Mouse (Mus musculus) forebrain, embryonic 15.5 days (tissue): ENCODE data around the gene Mymk. TPM values are rescaled to one million over a fixed set of nuclear protein-coding genes. Genes with fewer than 3 reads are reported as not detected.

ENCODE experiments used
- ATAC-seq: fragments of 200-750 bp; cut with Nextera tagmentation; replicated peaks from 2 replicates; pipeline ENCODE4 v1.8.0; 2017; ENCODE audit warnings: mild to moderate bottlenecking, moderate TSS enrichment, moderate library complexity
- H3K27ac ChIP-seq: fragments of 300-500 bp; sonication (generic); replicated peaks from 2 replicates; pipeline ENCODE4 v1.5.1; 2015; ENCODE audit warnings: mild to moderate bottlenecking, inconsistent platforms
- H3K27me3 ChIP-seq: fragments of 300-500 bp; sonication (generic); 2 replicates; pipeline ENCODE4 v1.6.1; 2015; ENCODE audit warnings: inconsistent platforms
- H3K36me3 ChIP-seq: fragments of 300-500 bp; sonication (generic); 2 replicates; pipeline ENCODE4 v1.6.1; 2015; ENCODE audit warnings: mild to moderate bottlenecking, inconsistent platforms
- H3K4me1 ChIP-seq: fragments of 300-500 bp; sonication (generic); 2 replicates; pipeline ENCODE4 v1.6.1; 2015; ENCODE audit warnings: inconsistent platforms
- H3K4me2 ChIP-seq: fragments of 300-500 bp; sonication (generic); replicated peaks from 2 replicates; pipeline ENCODE4 v1.6.1; 2015; ENCODE audit warnings: mild to moderate bottlenecking, inconsistent platforms
- H3K4me3 ChIP-seq: fragments of 300-500 bp; sonication (generic); 2 replicates; pipeline ENCODE4 v1.5.1; 2015; ENCODE audit warnings: mild to moderate bottlenecking, inconsistent platforms
- H3K9ac ChIP-seq: fragments of 300-500 bp; sonication (generic); replicated peaks from 2 replicates; pipeline ENCODE4 v1.6.1; 2015; ENCODE audit warnings: mild to moderate bottlenecking, inconsistent platforms
- H3K9me3 ChIP-seq: fragments of 300-500 bp; sonication (generic); 2 replicates; pipeline ENCODE4 v1.6.1; 2016; ENCODE audit warnings: inconsistent platforms
- WGBS: fragments of 180-500 bp; shearing (Covaris S2); methylation state at CpG from one replicate; pipeline ENCODE4 v1.1.7; 2015; ENCODE audit warnings: mixed read lengths; 5-methylcytosine and 5-hydroxymethylcytosine counted together
- polyA plus RNA-seq: library from polyadenylated mRNA; unstranded; fragments of >200 nt; fragmentation: Nextera tagmentation; extraction: Ambion mirVana; gene quantifications from 2 replicates; pipeline ENCODE4 v1.2.1, GENCODE M21; 2015

Gene Mymk
- polyA plus RNA-seq, 1 experiment from 2014 or later = 0.17 TPM

GRCm38 (mm10) chr2:27095178-27095577 lies 23.2 kb upstream of the Mymk start:
- H3K27ac ChIP-seq = no peak overlapping the region
- no peak overlapping the region for H3K4me3 ChIP-seq
- no peaks in the 10 kb centered on the region for H3K27me3 ChIP-seq
- H3K9ac ChIP-seq = no peak overlapping the region
- no peaks in the 10 kb centered on the region for H3K9me3 ChIP-seq
- H3K4me1 ChIP-seq = peaks cover 8% of the 10 kb centered on the region
- WGBS = 91% methylated on average over 7 of the region's 7 CpGs
- no peaks in the 10 kb centered on the region for H3K36me3 ChIP-seq
- no peak for ATAC-seq
- no peak overlapping the region for H3K4me2 ChIP-seq

- H3K36me3 ChIP-seq = no peaks in the 10 kb centered on the region
- no peak overlapping the region for H3K4me2 ChIP-seq
- ATAC-seq = no peak
- no peak overlapping the region for H3K9ac ChIP-seq
- peaks cover 5% of the 10 kb centered on the region; the same call in 1 of the 2 replicates for H3K4me1 ChIP-seq
- WGBS = 78% methylated on average over 1 of the region's 1 CpGs
- no peaks in the 10 kb centered on the region for H3K9me3 ChIP-seq
- H3K4me3 ChIP-seq = no peak overlapping the region
- no peaks in the 10 kb centered on the region for H3K27me3 ChIP-seq
- no peak overlapping the region for H3K27ac ChIP-seq
Observed at GRCm38 (mm10) chr2:27089238-27089637, 17.3 kb upstream of the Mymk start.

GRCm38 (mm10) chr2:27088700-27089099 lies 16.7 kb upstream of the Mymk start:
- Histone ChIP-seq H3K36me3 (no peaks in the 10 kb centered on the region), H3K9me3 (no peaks in the 10 kb centered on the region), H3K27me3 (no peaks in the 10 kb centered on the region), H3K4me2 (no peak overlapping the region), H3K4me1 (peaks cover 5% of the 10 kb centered on the region; the same call in 1 of the 2 replicates), H3K4me3 (no peak overlapping the region), H3K27ac (no peak overlapping the region), H3K9ac (no peak overlapping the region)
- no peak for ATAC-seq
- WGBS = 66% methylated on average over 5 of the region's 5 CpGs

DNA sequence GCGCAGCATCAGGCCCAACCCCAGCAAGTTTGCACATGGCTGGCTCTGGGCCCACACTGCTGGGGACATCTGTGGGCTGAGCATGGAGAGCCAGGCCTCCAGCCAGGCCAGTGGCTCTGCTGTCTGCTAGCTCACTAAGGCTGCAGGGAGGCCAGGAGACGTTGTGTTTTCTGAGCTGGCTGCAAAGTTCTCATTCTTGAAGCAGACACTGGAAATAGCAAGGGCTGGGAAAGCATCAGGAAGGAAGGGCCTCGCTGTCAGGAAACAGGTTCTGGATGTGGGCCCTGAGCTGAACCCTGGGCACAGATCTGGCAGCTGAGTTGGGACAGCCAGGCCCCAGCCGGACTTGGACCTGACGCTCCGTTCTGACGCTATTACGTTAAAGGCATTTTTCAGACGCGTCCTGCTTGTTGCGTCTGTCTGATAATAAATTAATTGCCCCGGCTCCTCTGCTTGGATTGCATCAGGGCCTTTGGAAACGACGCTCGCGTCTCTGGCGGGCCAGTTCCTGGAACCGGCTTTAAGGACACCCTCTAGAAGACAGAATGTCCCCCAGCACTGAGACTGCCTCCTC lies 16.2 kb upstream of the Mymk start:
- Histone ChIP-seq H3K9me3 (no peaks in the 10 kb centered on the region), H3K27ac (no peak overlapping the region), H3K9ac (no peak overlapping the region), H3K27me3 (no peaks in the 10 kb centered on the region), H3K4me1 (peaks cover 5% of the 10 kb centered on the region; the same call in 1 of the 2 replicates), H3K4me3 (no peak overlapping the region), H3K36me3 (no peaks in the 10 kb centered on the region), H3K4me2 (no peak overlapping the region)
- no peak for ATAC-seq
- WGBS = 69% methylated on average over 18 of the region's 18 CpGs

- Histone ChIP-seq H3K27ac (no peak overlapping the region), H3K4me3 (no peak overlapping the region), H3K36me3 (no peaks in the 10 kb centered on the region), H3K9me3 (no peaks in the 10 kb centered on the region), H3K4me1 (peaks cover 5% of the 10 kb centered on the region; the same call in 1 of the 2 replicates), H3K4me2 (no peak overlapping the region), H3K27me3 (no peaks in the 10 kb centered on the region), H3K9ac (no peak overlapping the region)
- ATAC-seq = no peak
- 94% methylated on average over 5 of the region's 5 CpGs for WGBS
Observed at GRCm38 (mm10) chr2:27087581-27087980, 15.6 kb upstream of the Mymk start.

GRCm38 (mm10) chr2:27086483-27087010 lies 14.6 kb upstream of the Mymk start:
- Histone ChIP-seq H3K27me3 (no peaks in the 10 kb centered on the region), H3K4me2 (no peak overlapping the region), H3K27ac (no peak overlapping the region), H3K4me3 (no peak overlapping the region), H3K9ac (no peak overlapping the region), H3K4me1 (peaks cover 5% of the 10 kb centered on the region; the same call in 1 of the 2 replicates), H3K36me3 (no peaks in the 10 kb centered on the region), H3K9me3 (no peaks in the 10 kb centered on the region)
- 85% methylated on average over 4 of the region's 4 CpGs for WGBS
- ATAC-seq = no peak

DNA sequence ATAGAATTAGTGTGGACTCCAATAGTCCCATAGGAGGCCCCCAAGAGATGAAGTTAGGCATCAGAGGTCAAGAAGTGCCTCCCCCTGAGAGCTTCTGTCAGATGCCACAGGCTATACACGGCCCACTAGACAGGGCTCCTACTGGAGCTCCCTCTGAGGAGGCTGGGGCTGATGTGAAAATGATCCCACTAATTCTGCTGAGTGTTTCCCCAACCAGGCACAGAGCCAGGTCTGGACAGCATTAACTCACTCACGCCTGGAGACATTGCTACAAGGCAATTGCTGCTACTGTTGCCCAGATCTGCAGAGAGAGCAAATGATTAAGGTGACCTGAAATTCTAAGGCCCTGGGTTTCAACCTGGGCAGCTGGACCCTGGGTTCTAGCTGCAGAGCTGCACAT lies 13.8 kb upstream of the Mymk start:
- no peak overlapping the region for H3K4me2 ChIP-seq
- no peak overlapping the region for H3K9ac ChIP-seq
- no peaks in the 10 kb centered on the region for H3K27me3 ChIP-seq
- no peak for ATAC-seq
- no peaks in the 10 kb centered on the region for H3K9me3 ChIP-seq
- no peak overlapping the region for H3K27ac ChIP-seq
- no peak overlapping the region for H3K4me3 ChIP-seq
- H3K36me3 ChIP-seq = no peaks in the 10 kb centered on the region
- 24% methylated on average over 2 of the region's 2 CpGs for WGBS
- peaks cover 8% of the 10 kb centered on the region; the same call in 1 of the 2 replicates for H3K4me1 ChIP-seq

- WGBS = 62% methylated on average over 8 of the region's 8 CpGs
- Histone ChIP-seq H3K4me3 (no peak overlapping the region), H3K9me3 (no peaks in the 10 kb centered on the region), H3K4me2 (no peak overlapping the region), H3K27ac (no peak overlapping the region), H3K4me1 (peaks cover 11% of the 10 kb centered on the region), H3K9ac (no peak overlapping the region), H3K27me3 (no peaks in the 10 kb centered on the region), H3K36me3 (no peaks in the 10 kb centered on the region)
- no peak for ATAC-seq
Observed at GRCm38 (mm10) chr2:27084963-27085362, 13.0 kb upstream of the Mymk start.

DNA sequence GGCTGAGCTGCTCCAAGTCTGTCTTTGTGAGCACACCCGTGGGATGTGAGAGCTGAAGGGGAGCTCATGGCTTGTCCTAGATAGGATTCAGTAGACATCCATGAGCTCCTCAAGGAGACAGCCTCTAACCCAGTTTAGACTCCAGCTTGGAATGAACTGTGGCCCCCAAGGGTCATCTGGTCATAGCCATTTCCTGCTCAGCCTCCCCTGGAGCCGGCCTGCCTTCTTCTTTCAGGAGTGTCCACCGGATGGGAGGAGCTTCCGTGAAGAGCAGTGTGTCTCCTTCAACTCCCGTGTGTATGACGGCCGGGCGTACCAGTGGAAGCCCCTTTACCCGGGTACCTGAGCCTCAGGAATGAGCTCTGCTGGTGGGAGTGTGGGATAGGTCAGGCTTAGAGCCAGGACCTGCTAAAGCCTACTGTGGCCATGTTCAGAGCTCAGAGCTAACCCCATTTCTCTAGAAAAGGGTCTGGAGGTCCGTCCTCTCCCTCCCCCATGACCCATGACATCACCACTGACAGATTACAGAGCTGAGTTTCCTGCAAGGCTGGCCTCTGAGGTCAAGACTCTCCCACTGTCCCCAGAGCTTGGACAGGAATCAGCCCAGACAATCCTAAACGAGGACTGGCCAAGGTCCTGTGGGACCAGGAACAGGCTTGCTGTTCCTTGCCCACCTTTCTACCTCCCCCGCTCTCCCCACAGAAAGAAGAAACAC lies 11.9 kb upstream of the Mymk start:
- Histone ChIP-seq H3K9me3 (no peaks in the 10 kb centered on the region), H3K4me3 (no peak overlapping the region), H3K27me3 (no peaks in the 10 kb centered on the region), H3K27ac (no peak overlapping the region), H3K36me3 (no peaks in the 10 kb centered on the region), H3K9ac (no peak overlapping the region), H3K4me1 (peaks cover 22% of the 10 kb centered on the region), H3K4me2 (no peak overlapping the region)
- WGBS = 77% methylated on average over 12 of the region's 12 CpGs
- no peak for ATAC-seq

GRCm38 (mm10) chr2:27079649-27080048 lies 7.7 kb upstream of the Mymk start:
- Histone ChIP-seq H3K36me3 (no peaks in the 10 kb centered on the region), H3K9ac (no peak overlapping the region; the same call in 1 of the 2 replicates), H3K4me2 (peak overlapping the region; percentile 20; the same call in 1 of the 2 replicates), H3K27me3 (no peaks in the 10 kb centered on the region), H3K27ac (peak overlapping the region; percentile 36), H3K4me3 (no peak overlapping the region), H3K4me1 (peaks cover 24% of the 10 kb centered on the region), H3K9me3 (no peaks in the 10 kb centered on the region)
- ATAC-seq = peak; percentile 47
- 59% methylated on average over 2 of the region's 2 CpGs for WGBS

DNA sequence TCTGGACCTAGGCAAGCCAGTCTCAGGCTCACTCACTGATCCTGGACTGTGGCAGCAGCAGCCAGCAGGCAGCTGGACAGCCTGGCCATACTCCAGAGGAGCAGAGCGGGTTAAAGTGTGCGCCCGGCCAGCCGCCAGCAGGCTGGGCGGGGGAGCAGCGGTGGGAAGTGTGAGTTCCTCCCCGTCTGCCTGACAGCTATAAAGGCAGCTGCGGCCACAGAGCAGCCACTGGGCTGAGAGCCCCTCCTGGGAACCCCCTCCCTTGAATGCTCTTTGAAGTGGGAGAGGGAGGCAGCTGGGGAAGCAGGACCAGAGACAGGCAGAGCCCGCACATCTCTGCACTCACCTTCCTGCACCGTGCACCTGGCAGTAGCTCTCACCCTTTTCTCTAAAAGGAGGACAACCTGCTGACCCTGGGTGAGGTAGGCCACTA lies 7.2 kb upstream of the Mymk start, which contains the start of gene Adamtsl2:
Gene Adamtsl2 (plus strand): TSS at position 228 of the 433 bp plus-strand sequence.
- no peak within 1 kb of the TSS; the same call in 1 of the 2 replicates for H3K9ac ChIP-seq
- H3K9me3 ChIP-seq = no peaks in the 10 kb centered on the region
- peak within 1 kb of the TSS; percentile 36 for H3K27ac ChIP-seq

GRCm38 (mm10) chr2:27078312-27078711 lies 6.3 kb upstream of the Mymk start:
- no peak overlapping the region; the same call in 1 of the 2 replicates for H3K27ac ChIP-seq
- H3K9me3 ChIP-seq = no peaks in the 10 kb centered on the region
- no peak overlapping the region for H3K9ac ChIP-seq
- no peaks in the 10 kb centered on the region for H3K36me3 ChIP-seq
- H3K27me3 ChIP-seq = no peaks in the 10 kb centered on the region
- no peak overlapping the region for H3K4me3 ChIP-seq
- no peak overlapping the region for H3K4me2 ChIP-seq
- no peak for ATAC-seq
- WGBS = 28% methylated on average over 2 of the region's 2 CpGs
- H3K4me1 ChIP-seq = peaks cover 24% of the 10 kb centered on the region

More for the DNA sequence above, 7.2 kb upstream of the Mymk start, which contains the start of gene Adamtsl2:
- no peaks in the 10 kb centered on the region for H3K27me3 ChIP-seq
- peaks cover 24% of the 10 kb centered on the region for H3K4me1 ChIP-seq
- H3K4me2 ChIP-seq = peak within 1 kb of the TSS; percentile 20; the same call in 1 of the 2 replicates
- WGBS = under 1% methylated on average over 10 of the region's 10 CpGs
- H3K36me3 ChIP-seq = no peaks in the 10 kb centered on the region
- no peak within 1 kb of the TSS for H3K4me3 ChIP-seq
- peak; percentile 64 for ATAC-seq
